In genomic region chr4:62780409-62780808, GRCm38 (mm10) we compare ENCODE assay signal across 8 mouse cellular contexts.
DNase-seq lines count a peak whose midpoint lies in the region; ATAC-seq and TF ChIP-seq lines count a peak whose summit lies in the region.

No protein-coding gene starts in this region.

- no peak overlapping the region for H3K9ac ChIP-seq in heart, adult 2 months (ENCODE audit: low read depth, low read length)
- H3K9ac ChIP-seq in limb, embryonic 11.5 days (ENCODE audit: low read length), result peak overlapping the region; percentile 5; the same call in 1 of the 2 replicates
- H3K9ac ChIP-seq in midbrain, embryonic 14.5 days (replicated peaks; ENCODE audit: low read length), result peak overlapping the region; percentile 34; the same call in 1 of the 2 replicates

- no peaks in the 10 kb centered on the region for H3K9me3 ChIP-seq in erythroblast, embryonic 14.5 days (ENCODE audit: control insufficient read depth, low read length)
- H3K9me3 ChIP-seq in embryonic facial prominence, embryonic 10.5 days, result no peaks in the 10 kb centered on the region
- H3K9me3 ChIP-seq in limb, embryonic 11.5 days (ENCODE audit: control insufficient read depth, low read length), result no peaks in the 10 kb centered on the region
- H3K9me3 ChIP-seq in midbrain, embryonic 14.5 days (ENCODE audit: control insufficient read depth, low read length), result no peaks in the 10 kb centered on the region

- peaks cover 7% of the 10 kb centered on the region; the same call in 1 of the 2 replicates for H3K27me3 ChIP-seq in erythroblast, embryonic 14.5 days (ENCODE audit: control insufficient read depth)
- H3K27me3 ChIP-seq in embryonic facial prominence, embryonic 10.5 days (replicated peaks; ENCODE audit: low read depth, poor library complexity, severe bottlenecking), result peaks cover 38% of the 10 kb centered on the region
- H3K27me3 ChIP-seq in heart, adult 2 months (ENCODE audit: control insufficient read depth, insufficient read depth, low read length), result no peaks in the 10 kb centered on the region
- H3K27me3 ChIP-seq in kidney, adult 2 months (replicated peaks; ENCODE audit: control insufficient read depth, insufficient read depth, low read length), result no peaks in the 10 kb centered on the region
- H3K27me3 ChIP-seq in limb, embryonic 11.5 days (ENCODE audit: control insufficient read depth, insufficient read depth, low read length), result 0 out of 2 replicates have a peak, but pooled peaks cover 3% of the 10 kb centered on the region
- H3K27me3 ChIP-seq in midbrain, embryonic 14.5 days (ENCODE audit: control insufficient read depth, insufficient read depth, low read length), result no peaks in the 10 kb centered on the region

- H3K79me2 ChIP-seq in heart, adult 2 months (replicated peaks; ENCODE audit: control insufficient read depth, insufficient read depth, low read length), result no peaks in the 10 kb centered on the region

- peak overlapping the region; percentile 16 for H3K4me3 ChIP-seq in erythroblast, embryonic 14.5 days (replicated peaks)
- H3K4me3 ChIP-seq in embryonic facial prominence, embryonic 10.5 days, result peak overlapping the region; percentile 58
- peak overlapping the region; percentile 36; the same call in 1 of the 2 replicates for H3K4me3 ChIP-seq in heart, adult 2 months
- H3K4me3 ChIP-seq in kidney, adult 2 months (ENCODE audit: insufficient read depth, low read depth, low read length), result peak overlapping the region; percentile 53
- peak overlapping the region; percentile 21 for H3K4me3 ChIP-seq in limb, embryonic 11.5 days (ENCODE audit: low read depth, low read length)
- peak overlapping the region; percentile 28 for H3K4me3 ChIP-seq in midbrain, embryonic 14.5 days (replicated peaks; ENCODE audit: low read depth, low read length)

- H3K4me1 ChIP-seq in erythroblast, embryonic 14.5 days (ENCODE audit: control insufficient read depth), result peaks cover 2% of the 10 kb centered on the region; the same call in 1 of the 2 replicates
- peaks cover 16% of the 10 kb centered on the region for H3K4me1 ChIP-seq in embryonic facial prominence, embryonic 10.5 days
- no peaks in the 10 kb centered on the region for H3K4me1 ChIP-seq in heart, adult 2 months (ENCODE audit: control insufficient read depth, insufficient read depth, low read length)
- no peaks in the 10 kb centered on the region for H3K4me1 ChIP-seq in kidney, adult 2 months (ENCODE audit: control insufficient read depth, insufficient read depth, low read length)
- peaks cover 3% of the 10 kb centered on the region; the same call in 1 of the 2 replicates for H3K4me1 ChIP-seq in limb, embryonic 11.5 days (ENCODE audit: control insufficient read depth, insufficient read depth, low read length)
- H3K4me1 ChIP-seq in midbrain, embryonic 14.5 days (ENCODE audit: control insufficient read depth, insufficient read depth, low read length), result peaks cover 4% of the 10 kb centered on the region; the same call in 1 of the 2 replicates

- peak overlapping the region; percentile 61; the same call in 1 of the 2 replicates for H3K27ac ChIP-seq in embryonic facial prominence, embryonic 10.5 days (replicated peaks)
- H3K27ac ChIP-seq in heart, adult 2 months, result no peak overlapping the region
- H3K27ac ChIP-seq in kidney, adult 2 months (ENCODE audit: insufficient read depth, low read depth, low read length), result no peak overlapping the region
- no peak overlapping the region for H3K27ac ChIP-seq in limb, embryonic 11.5 days (replicated peaks; ENCODE audit: low read depth, low read length)
- H3K27ac ChIP-seq in midbrain, embryonic 14.5 days (replicated peaks; ENCODE audit: low read depth, low read length), result no peak overlapping the region

- no peak for ATAC-seq in erythroblast, adult 5-6 weeks (replicated peaks; ENCODE audit: low FRiP score, poor library complexity, severe bottlenecking)
- ATAC-seq in limb, embryonic 11.5 days (ENCODE audit: insufficient number of reproducible peaks, low FRiP score, low TSS enrichment, low read depth), result peak; percentile 77; the same call in 1 of the 2 replicates
- ATAC-seq in midbrain, embryonic 14.5 days (ENCODE audit: low FRiP score, low TSS enrichment), result peak; percentile 89

- TF ChIP-seq POLR2A in heart, adult 2 months (IDR thresholded peaks at IDR 0.05; ENCODE audit: insufficient read depth, low read depth, low read length), result no peak
- TF ChIP-seq POLR2A in kidney, adult 2 months (IDR thresholded peaks at IDR 0.05; ENCODE audit: low read depth, low read length), result no peak

- peak; percentile 92 for DNase-seq in embryonic facial prominence, embryonic 10.5 days (ENCODE audit: low spot score)
- peak; percentile 82 to 90 for DNase-seq in heart, adult 2 months
- peak; percentile 85 for DNase-seq in kidney, adult 2 months
- peak; percentile 98 for DNase-seq in limb, embryonic 11.5 days (ENCODE audit: low spot score)
- peak; percentile 98 for DNase-seq in midbrain, embryonic 14.5 days
- peak; percentile 52 for DNase-seq in spleen, adult 12 weeks (ENCODE audit: low spot score)

- H3K36me3 ChIP-seq in erythroblast, embryonic 14.5 days (ENCODE audit: control insufficient read depth), result no peaks in the 10 kb centered on the region
- H3K36me3 ChIP-seq in embryonic facial prominence, embryonic 10.5 days (replicated peaks), result no peaks in the 10 kb centered on the region
- H3K36me3 ChIP-seq in heart, adult 2 months (ENCODE audit: control insufficient read depth, insufficient read depth, low read length), result no peaks in the 10 kb centered on the region
- H3K36me3 ChIP-seq in kidney, adult 2 months (ENCODE audit: control insufficient read depth, insufficient read depth, low read length), result no peaks in the 10 kb centered on the region
- no peaks in the 10 kb centered on the region for H3K36me3 ChIP-seq in limb, embryonic 11.5 days (ENCODE audit: control insufficient read depth, insufficient read depth, low read length)
- no peaks in the 10 kb centered on the region for H3K36me3 ChIP-seq in midbrain, embryonic 14.5 days (ENCODE audit: control insufficient read depth, insufficient read depth, low read length)

- 2% methylated on average over 15 of the region's 15 CpGs for WGBS in embryonic facial prominence, embryonic 10.5 days
- under 1% methylated on average over 15 of the region's 15 CpGs for WGBS in heart, adult 2 months
- 2% methylated on average over 15 of the region's 15 CpGs for WGBS in kidney, adult 2 months
- WGBS in limb, embryonic 11.5 days, result 2% methylated on average over 15 of the region's 15 CpGs
- WGBS in midbrain, embryonic 14.5 days, result 2% methylated on average over 15 of the region's 15 CpGs

- H3K4me2 ChIP-seq in limb, embryonic 11.5 days (ENCODE audit: low read depth, severe bottlenecking), result peak overlapping the region; percentile 56
- peak overlapping the region; percentile 54 for H3K4me2 ChIP-seq in midbrain, embryonic 14.5 days (ENCODE audit: low read length)

- peak; percentile 88 for TF ChIP-seq CTCF in heart, adult 2 months (IDR thresholded peaks at IDR 0.05)
- peak; percentile 89 for TF ChIP-seq CTCF in kidney, adult 2 months (conservative IDR thresholded peaks at IDR 0.05; ENCODE audit: insufficient read depth, insufficient read length, low read depth, low read length)

- intact Hi-C loops in heart, adult 2 months (cut with DNase I), result loop anchor here (1.0 to 2.0 kb wide), 2 partner anchors 100 to 339 kb away; no protein-coding TSS in a partner anchor

- TF ChIP-seq EP300 in heart, adult 2 months (IDR thresholded peaks at IDR 0.05; ENCODE audit: insufficient read depth, low read depth, low read length), result no peak
